ENCODE assay signal across 22 mouse cellular contexts in the genomic region with DNA sequence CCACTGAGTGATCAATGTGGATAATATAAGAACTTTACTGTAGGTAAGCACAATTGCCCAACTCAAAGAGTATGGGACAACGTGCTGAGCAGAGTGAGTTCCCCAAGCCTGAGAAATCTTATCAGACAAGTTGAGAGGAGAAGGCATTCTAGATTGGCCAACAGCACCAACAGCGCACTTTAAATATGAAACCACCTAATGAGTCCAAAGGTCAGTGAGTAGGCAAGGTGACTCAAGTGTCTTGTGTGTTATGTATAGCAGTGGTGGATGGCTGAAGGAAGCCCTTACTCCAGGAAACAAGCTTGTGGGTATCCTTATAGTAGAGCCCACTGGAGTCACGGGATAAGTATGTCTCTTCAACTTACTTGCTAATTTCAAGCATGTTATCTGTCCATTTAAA. TPM values are rescaled to one million over a fixed set of nuclear protein-coding genes. Genes with fewer than 3 reads are reported as not detected.
DNase-seq lines count a peak whose midpoint lies in the region; ATAC-seq and TF ChIP-seq lines count a peak whose summit lies in the region.
"Had no signal": no experiment of that assay in that cellular context is flagged by ENCODE, and none has a peak within 500 bp of the region (broad histone marks: within the 10 kb centered on the region; RNA-seq: fewer than 3 reads in every experiment).

No protein-coding gene starts in this region.

- H3K4me2 ChIP-seq in intestine, embryonic 16.5 days (ENCODE audit: low read depth, low read length) = no peak overlapping the region
- no peak overlapping the region for H3K4me2 ChIP-seq in stomach, embryonic 15.5 days
- H3K4me2 ChIP-seq in stomach, postnatal 0 days (replicated peaks; ENCODE audit: low read depth) = no peak overlapping the region
- H3K4me2 ChIP-seq: embryonic facial prominence, embryonic 12.5 days; forebrain, embryonic 13.5 days; forebrain, embryonic 15.5 days had no signal

- no peak for DNase-seq in stomach, postnatal 0 days (ENCODE audit: low spot score)
- no peak for DNase-seq in layer of hippocampus, adult 8-10 months (ENCODE audit: low spot score in 2 of 2)
- no peak for DNase-seq in spleen, postnatal 14 days (ENCODE audit: low spot score in 2 of 2)
- DNase-seq: adrenal gland, adult 8-10 months; adrenal gland, postnatal 14 days; adrenal gland, postnatal 36 days; cerebellum, adult 11-12 months; cerebellum, adult 2 months; cerebellum, adult 9-10 months; cerebellum, postnatal 10 days; cerebellum, postnatal 25 days had no signal

- no peak for TF ChIP-seq EP300 in stomach, postnatal 0 days (optimal IDR thresholded peaks at IDR 0.05)

- no peaks in the 10 kb centered on the region for H3K36me3 ChIP-seq in intestine, embryonic 16.5 days (ENCODE audit: control insufficient read depth, insufficient read depth, low read length)
- H3K36me3 ChIP-seq in stomach, embryonic 15.5 days = no peaks in the 10 kb centered on the region
- no peaks in the 10 kb centered on the region for H3K36me3 ChIP-seq in stomach, postnatal 0 days (ENCODE audit: control insufficient read depth, insufficient read depth, low read length)
- H3K36me3 ChIP-seq: embryonic facial prominence, embryonic 10.5 days; embryonic facial prominence, embryonic 12.5 days; forebrain, embryonic 15.5 days; G1E had no signal

- H3K27me3 ChIP-seq in intestine, embryonic 16.5 days (replicated peaks; ENCODE audit: control insufficient read depth, insufficient read depth, low read length) = no peaks in the 10 kb centered on the region
- no peaks in the 10 kb centered on the region for H3K27me3 ChIP-seq in stomach, embryonic 15.5 days (replicated peaks)
- H3K27me3 ChIP-seq in stomach, postnatal 0 days (ENCODE audit: control insufficient read depth, insufficient read depth, low read length) = no peaks in the 10 kb centered on the region
- H3K27me3 ChIP-seq: embryonic facial prominence, embryonic 12.5 days; forebrain, embryonic 13.5 days; forebrain, embryonic 15.5 days; Patski had no signal

- ATAC-seq in intestine, embryonic 16.5 days = peak; percentile 80
- peak; percentile 35; the same call in 1 of the 2 replicates for ATAC-seq in stomach, embryonic 15.5 days (ENCODE audit: insufficient read depth, low FRiP score, low read depth)
- ATAC-seq in stomach, postnatal 0 days (ENCODE audit: low FRiP score, low TSS enrichment) = peak; percentile 77
- no peak for ATAC-seq in inflammation-experienced regulatory T-cells, adult 6 months
- ATAC-seq: activated CD4-positive, CD25-positive, alpha-beta regulatory T cell, adult 4 months; forebrain, embryonic 13.5 days; forebrain, embryonic 15.5 days; Patski had no signal

- no peak overlapping the region for H3K27ac ChIP-seq in intestine, embryonic 16.5 days (ENCODE audit: low read length)
- H3K27ac ChIP-seq in stomach, embryonic 15.5 days = no peak overlapping the region
- no peak overlapping the region for H3K27ac ChIP-seq in stomach, postnatal 0 days (replicated peaks)
- H3K27ac ChIP-seq: embryonic facial prominence, embryonic 10.5 days; embryonic facial prominence, embryonic 12.5 days; forebrain, embryonic 13.5 days; forebrain, embryonic 15.5 days had no signal

- H3K4me3 ChIP-seq in intestine, embryonic 16.5 days (ENCODE audit: low read length) = no peak overlapping the region
- no peak overlapping the region for H3K4me3 ChIP-seq in stomach, embryonic 15.5 days (replicated peaks)
- no peak overlapping the region for H3K4me3 ChIP-seq in stomach, postnatal 0 days (ENCODE audit: low read depth, low read length)
- H3K4me3 ChIP-seq: embryonic facial prominence, embryonic 10.5 days; embryonic facial prominence, embryonic 12.5 days; forebrain, embryonic 13.5 days; forebrain, embryonic 15.5 days had no signal

- H3K9ac ChIP-seq in intestine, embryonic 16.5 days (ENCODE audit: low read depth, low read length) = no peak overlapping the region
- H3K9ac ChIP-seq in stomach, embryonic 15.5 days = no peak overlapping the region
- H3K9ac ChIP-seq in stomach, postnatal 0 days (ENCODE audit: low read length) = no peak overlapping the region
- H3K9ac ChIP-seq: embryonic facial prominence, embryonic 12.5 days; forebrain, embryonic 13.5 days; forebrain, embryonic 15.5 days had no signal

- TF ChIP-seq CTCF in stomach, postnatal 0 days (IDR thresholded peaks at IDR 0.05; ENCODE audit: low read depth) = no peak

- 74% methylated on average over 3 of the region's 3 CpGs for whole genome bisulfite sequencing in intestine, embryonic 16.5 days
- 74% methylated on average over 3 of the region's 3 CpGs for WGBS in stomach, embryonic 15.5 days
- WGBS in stomach, postnatal 0 days = 71% methylated on average over 3 of the region's 3 CpGs

- no peaks in the 10 kb centered on the region for H3K9me3 ChIP-seq in intestine, embryonic 16.5 days (ENCODE audit: control insufficient read depth, low read length)
- no peaks in the 10 kb centered on the region for H3K9me3 ChIP-seq in stomach, embryonic 15.5 days
- no peaks in the 10 kb centered on the region for H3K9me3 ChIP-seq in stomach, postnatal 0 days (ENCODE audit: control insufficient read depth, low read length)
- H3K9me3 ChIP-seq: embryonic facial prominence, embryonic 10.5 days; embryonic facial prominence, embryonic 12.5 days; forebrain, embryonic 13.5 days; forebrain, embryonic 15.5 days had no signal

- peaks cover 5% of the 10 kb centered on the region; the same call in 1 of the 2 replicates for H3K4me1 ChIP-seq in intestine, embryonic 16.5 days (ENCODE audit: control insufficient read depth, insufficient read depth, low read length)
- H3K4me1 ChIP-seq in stomach, embryonic 15.5 days = peaks cover 4% of the 10 kb centered on the region; the same call in 1 of the 2 replicates
- H3K4me1 ChIP-seq in stomach, postnatal 0 days (replicated peaks; ENCODE audit: control insufficient read depth, insufficient read depth) = no peaks in the 10 kb centered on the region
- H3K4me1 ChIP-seq: forebrain, embryonic 15.5 days had no signal

RNA-seq across cellular contexts. Expression of gene Slit3, which starts 38.7 kb away (rescaled TPM):
- polyA plus RNA-seq in intestine, embryonic 16.5 days (2015; fragmentation: Nextera tagmentation; extraction: Ambion mirVana) = 5.8 and 5.9 TPM in 2 replicates
- polyA plus RNA-seq in stomach, embryonic 15.5 days (2015; fragmentation: Nextera tagmentation; extraction: Ambion mirVana) = 18.9 and 20.6 TPM in 2 replicates
- polyA plus RNA-seq in stomach, postnatal 0 days (2015; fragmentation: Nextera tagmentation; extraction: Ambion mirVana) = 8.1 and 8.2 TPM in 2 replicates
- 100 to 1,000 TPM in 1 of 4 experiments, 10 to 100 TPM in 3; 79.5 to 107 (median 95.7) TPM for total RNA-seq in layer of hippocampus, adult 8-10 months (2022)
- polyA plus RNA-seq in inflammation-experienced regulatory T-cells, adult 6 months (2017; shearing (Covaris generic)) = not detected
- polyA plus RNA-seq: activated CD4-positive, CD25-positive, alpha-beta regulatory T cell, adult 4 months; C2C12; G1E had no signal
